Mouse (Mus musculus): ENCODE results near the gene Ubac2.

The Ubac2 gene

DNA sequence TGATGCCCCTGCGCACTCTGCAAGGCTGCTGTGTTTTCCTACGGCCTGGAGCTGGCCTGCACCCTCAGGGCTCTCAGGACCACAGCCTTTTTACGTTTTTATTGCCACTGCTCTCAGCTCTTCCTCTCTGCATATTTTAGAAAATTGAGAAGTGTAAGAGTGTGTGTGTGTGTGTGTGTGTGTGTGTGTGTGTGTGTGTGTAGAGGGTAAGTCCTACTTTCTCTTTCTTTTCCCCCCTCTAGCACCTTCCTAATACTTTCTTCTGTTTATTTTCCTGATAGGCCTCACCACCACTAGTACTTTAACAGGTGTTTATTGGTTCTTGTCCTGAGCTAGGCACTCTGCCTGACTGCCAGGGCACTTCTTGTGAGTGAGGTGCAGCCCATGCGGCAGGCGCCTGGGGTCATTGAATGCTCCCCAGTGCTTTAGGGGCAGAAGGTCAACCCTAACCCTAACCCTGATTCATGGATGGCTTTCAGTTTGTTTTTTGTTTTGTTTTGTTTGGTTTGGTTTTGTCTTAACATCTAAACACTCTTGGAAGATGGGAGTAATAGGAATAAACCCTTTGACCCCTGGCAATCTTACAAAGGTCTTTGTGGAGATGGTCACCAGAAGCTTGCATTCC lies 16.2 kb downstream of the Ubac2 start:
- no peak for DNase-seq (ENCODE audit: low read depth, low spot score)

DNA sequence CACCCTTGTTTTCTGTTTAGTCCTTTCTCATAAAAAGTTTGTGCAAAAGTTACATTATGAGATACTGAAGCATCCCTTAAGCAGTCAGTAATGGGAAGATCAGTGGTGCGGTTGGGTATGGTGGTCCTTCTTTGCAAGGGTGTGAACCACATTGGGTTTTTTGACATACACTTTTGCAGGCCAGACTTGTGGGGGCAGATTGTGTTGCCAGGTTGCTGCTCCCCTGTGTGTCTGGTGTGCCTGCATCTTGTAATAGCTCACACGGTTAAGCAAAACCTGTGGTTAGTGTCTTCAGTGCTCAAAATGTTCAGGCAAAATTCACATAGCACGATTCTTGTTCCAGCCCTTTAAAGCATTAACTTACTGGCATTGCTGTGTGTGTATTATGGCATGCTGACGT lies 16.9 kb downstream of the Ubac2 start:
- DNase-seq (ENCODE audit: low read depth, low spot score) = no peak

DNA sequence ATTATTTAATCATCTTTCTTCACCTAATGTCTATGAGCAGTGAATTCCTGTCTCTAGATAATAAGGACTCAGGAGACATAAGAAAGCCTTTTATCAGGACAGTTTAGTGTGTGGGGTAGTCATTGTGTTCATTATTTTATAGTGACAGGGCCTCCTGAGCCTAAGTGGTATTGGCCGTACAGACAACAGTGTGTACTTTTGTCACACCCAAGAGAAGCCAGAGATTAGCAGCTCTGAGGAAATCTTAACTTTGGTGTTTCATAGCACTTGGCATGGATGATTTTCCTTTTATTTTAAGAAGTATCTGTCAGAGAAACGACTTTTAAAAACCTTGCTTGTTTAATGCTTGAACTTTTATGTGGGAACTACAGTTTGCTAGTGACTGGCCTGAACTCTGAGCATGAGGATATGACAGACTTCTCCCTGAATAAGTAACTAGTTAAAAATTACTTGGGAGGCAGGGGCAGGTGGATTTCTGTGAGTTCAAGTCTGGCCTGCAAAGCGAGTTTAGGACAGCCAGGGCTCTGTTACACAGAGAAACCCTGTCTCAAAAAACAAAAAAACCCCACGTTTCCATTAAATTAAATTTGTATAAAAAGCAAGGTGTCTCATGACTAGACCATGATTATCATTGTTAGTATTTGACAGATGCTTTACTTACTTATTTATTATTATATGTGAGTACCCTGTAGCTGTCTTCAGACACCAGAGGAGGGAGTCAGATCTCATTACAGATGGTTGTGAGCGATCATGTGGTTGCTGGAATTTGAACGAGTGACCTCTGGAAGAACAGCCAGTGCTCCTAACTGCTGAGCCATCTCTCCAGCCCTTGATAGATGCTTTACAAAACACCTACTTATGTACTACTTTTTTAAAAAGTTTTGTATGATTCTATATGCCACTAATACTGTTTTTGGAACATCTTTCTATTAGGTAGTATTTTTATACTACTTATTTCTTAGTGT lies 18.0 kb downstream of the Ubac2 start:
- no peak for DNase-seq (ENCODE audit: low read depth, low spot score)

DNA sequence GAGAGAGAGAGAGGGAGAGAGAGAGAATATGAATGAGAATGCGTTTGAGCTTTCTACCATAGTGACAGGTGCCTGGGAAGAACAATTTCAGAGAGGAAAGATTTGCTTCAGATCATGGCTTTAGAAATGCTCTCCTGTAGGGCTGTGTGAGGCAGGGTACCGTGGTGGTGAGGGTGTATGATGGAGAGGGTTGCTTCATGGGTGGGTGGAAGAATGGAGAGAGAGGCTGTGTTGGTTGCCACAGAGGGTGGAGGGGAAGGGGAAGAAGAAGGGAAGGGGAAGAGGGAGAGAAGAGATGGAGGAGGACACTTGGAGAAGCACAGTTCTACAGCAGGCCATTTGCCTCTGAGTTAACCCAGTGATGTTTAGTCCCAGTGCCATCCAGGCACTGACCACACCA lies 19.4 kb downstream of the Ubac2 start:
- DNase-seq (ENCODE audit: low read depth, low spot score) = no peak

DNA sequence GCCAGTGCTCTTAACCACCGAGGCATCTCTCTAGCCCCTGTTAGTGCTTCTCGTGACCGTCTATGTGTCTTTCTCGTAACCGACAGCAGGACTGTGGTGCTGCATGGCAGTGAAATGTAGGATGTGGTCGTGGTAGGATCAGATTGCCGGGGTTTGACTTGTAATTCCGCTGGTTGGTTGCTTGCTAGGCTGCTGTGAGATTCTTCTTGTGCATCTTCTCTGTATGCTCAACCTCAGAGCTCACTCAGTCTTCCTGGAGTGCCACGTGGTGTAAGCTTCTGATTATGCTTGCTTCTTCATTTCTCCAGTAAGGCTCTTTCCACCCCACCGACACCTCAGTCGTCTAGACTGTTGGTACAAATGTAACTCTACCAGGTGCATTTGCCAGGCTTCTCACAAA lies 20.1 kb downstream of the Ubac2 start:
- no peak for DNase-seq (ENCODE audit: low read depth, low spot score)

DNA sequence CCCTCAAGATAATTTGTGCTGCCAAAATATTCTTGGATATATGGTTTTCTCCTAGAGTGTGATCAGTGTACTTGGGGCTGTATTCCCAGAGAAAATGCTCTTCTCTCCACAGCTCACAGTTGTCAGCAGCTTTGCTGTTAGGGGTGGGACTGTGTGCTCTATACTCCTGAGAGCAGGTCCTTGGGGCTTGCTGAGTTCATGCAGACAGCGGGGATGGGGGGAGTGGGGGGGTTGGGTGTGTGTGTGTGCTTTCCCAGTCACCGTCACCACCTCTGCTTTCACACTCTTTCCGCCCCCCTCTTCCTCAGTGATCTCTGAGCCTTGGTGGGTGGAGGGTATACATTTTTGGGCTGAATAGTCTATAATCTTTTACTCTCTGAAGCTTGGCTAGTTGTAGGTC lies 20.7 kb downstream of the Ubac2 start:
- DNase-seq (ENCODE audit: low read depth, low spot score) = no peak

DNA sequence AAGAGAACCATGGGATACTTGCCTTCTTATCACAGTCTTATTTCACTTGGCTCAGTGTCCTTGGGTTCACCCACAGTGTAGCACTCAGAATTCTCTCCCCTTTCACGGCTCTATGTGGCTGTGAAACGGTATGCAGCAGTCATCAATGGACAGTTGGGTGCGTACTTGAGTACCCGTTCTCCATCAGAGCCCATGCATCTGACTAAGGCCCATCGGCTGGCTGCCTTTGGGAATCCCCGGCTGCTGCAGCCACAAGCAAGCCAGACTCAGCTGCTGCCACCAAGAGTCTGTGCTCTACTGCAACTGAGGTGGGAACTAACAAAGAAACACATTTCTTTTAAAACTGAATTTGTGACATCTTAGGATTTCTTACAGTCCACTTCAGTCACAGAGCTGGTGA lies 23.1 kb downstream of the Ubac2 start:
- no peak for DNase-seq (ENCODE audit: low read depth, low spot score)

DNA sequence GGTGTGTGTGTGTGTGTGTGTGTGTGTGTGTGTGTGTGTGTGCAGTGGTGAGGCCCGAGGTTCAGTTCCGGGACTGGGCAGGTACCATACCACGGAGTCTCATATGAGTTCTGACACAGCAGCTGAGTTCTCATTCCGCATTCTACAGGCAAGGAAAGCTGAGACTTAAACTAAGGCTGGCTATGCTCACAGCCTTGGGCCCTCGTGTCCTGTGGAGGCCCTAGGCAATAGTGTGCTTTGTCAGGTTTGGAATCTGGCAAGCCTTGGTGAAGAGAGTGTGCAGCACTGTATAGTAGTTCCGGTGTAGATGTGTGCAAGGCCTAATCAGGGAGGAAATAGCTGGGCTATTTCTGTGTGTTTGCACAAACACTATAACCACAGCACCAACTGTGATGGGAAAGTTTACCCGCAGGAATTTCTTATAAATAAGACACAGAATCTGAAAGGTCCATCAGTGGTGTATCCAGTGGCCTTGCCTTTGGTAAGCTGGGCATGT lies 25.0 kb downstream of the Ubac2 start:
- DNase-seq (ENCODE audit: low read depth, low spot score) = no peak

DNA sequence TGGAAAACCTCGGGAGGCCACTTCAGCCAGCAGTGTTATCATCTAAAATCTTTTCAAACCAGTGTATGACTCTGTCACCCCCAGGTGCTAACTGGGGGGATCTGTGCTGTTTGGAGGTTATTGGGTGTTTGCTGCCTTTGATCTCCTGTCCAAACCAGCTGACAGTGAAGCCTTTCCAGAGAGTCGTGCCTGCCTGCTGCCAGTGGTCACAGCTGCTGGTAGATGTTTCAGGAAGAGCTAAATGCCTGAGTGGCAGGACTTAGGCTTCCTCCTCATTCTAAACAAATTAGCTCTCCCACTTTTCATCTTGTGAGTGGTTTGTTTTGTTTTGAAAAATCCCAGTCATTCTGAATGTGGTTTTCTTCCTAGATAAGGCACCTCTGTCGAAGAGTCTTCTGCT lies 26.3 kb downstream of the Ubac2 start:
- DNase-seq (ENCODE audit: low read depth, low spot score) = no peak

DNA sequence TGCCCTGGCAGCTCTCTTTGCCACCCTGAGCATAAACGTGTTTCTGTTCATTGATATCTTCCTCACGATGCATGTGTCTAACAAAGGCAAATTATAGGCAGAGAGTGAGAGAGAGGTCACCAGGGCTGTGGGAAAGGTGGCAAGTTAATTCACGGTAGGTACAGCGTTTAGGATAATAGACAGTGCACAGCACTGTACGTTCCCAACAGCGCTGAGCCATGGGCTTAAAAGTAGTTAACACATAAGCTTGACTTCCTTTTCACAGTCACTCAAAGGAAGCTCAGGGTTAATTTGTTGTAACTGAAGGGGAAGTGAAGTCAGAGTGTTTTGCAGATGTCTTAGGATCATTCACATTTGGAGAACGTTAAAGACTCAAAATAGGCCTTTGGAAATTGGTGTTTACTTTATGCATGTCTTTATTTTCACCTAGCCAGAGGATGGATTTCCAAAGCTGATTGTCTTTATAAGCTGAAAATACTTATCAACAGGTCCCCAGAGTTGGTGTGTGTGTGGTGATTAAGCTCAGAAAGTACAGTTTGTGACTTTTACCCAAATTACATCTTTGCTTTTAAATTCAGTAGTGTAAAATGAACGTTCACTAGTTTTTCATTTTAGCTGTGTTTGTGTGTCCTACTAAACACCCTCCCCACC lies 28.0 kb downstream of the Ubac2 start:
- DNase-seq (ENCODE audit: low read depth, low spot score) = no peak

DNA sequence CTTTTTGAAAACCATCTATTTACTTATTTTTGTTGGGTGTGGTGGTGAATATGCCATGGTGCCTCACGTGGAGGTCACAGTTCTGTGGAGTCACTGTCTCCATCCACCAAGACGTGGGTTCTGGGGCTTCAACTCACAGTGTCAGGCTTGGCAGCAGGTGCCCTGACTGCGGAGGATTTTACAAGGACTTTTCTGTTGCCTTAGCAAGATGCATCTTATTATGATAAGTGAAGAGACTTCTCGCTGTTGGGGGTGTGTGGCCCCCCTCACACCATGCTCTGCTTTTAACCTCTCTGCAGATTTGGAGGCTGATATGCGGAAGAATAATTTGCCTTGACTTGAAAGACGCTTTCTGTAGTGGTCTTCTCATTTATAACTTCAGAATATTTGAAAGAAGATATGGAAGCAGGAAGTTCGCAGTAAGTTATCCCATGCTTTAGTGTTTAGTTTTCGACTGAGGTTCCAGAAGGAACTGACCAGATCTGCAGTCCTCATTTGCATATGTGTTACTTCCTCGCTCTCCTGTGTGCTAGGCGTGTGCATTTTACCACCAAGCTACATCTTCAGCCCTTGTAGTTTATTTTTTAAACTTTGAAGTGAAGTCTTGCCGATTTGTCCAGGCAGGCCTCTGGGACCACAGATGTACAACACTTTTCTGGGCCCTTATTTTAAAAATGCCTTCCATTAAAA lies 28.7 kb downstream of the Ubac2 start:
- no peak for DNase-seq (ENCODE audit: low read depth, low spot score)

DNA sequence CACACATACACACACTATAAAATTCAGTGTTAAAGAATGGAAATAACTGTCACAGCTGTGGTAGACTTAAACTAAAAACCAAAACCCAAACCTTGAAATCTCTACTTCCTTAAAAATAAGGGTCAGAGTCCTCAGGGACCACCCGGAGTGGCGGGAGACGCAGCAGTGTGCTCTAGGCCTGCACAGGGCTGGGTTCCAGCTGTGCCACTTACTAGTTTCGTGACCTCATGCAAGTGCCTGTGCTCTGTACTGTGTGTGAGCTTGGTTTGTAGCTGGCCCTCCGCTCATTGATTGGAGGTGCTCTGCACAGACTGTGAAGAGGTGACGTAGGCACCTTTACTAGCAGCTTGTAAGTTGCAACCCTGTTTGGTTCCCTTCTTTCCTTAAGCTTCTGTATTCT lies 31.4 kb downstream of the Ubac2 start:
- no peak for DNase-seq (ENCODE audit: low read depth, low spot score)

DNA sequence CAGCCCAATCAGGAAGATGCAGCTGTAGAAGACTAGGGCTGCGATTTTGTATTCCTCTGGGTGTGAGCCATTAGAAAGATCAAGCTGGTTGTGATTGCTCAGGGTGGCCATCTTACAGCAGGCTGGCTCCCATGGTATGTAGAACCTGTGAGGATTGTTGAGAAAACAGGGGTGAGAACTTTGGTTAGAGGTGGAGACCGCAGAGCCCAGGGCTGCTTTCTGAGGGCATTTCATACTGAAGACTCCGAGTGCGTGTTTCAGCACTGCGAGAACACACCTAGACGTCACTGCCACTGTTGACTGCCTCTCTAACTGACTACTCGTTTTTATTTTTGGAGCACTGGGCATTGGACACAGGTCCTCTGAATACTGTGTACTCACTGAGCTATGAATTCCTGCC lies 34.1 kb downstream of the Ubac2 start:
- no peak for DNase-seq (ENCODE audit: low read depth, low spot score)

DNA sequence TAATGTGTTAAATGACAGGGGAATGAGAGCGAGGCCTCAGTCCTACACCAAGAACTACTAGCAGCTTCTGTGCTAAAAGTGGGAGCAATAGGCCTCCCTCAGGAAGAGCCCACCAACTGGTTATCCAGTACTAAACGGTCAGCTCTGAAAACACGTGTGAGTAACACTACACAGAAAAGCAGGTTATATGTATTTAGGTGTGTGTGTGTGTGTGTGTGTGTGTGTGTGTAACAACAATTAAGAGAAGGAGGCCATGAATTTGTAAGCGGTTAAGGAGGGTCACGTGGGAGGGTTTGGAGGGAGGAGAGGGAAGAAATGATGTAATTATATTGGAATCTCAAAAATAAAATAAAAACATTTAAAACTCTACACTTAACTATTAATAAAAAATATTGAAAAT lies 36.7 kb downstream of the Ubac2 start:
- no peak for DNase-seq (ENCODE audit: low read depth, low spot score)

DNA sequence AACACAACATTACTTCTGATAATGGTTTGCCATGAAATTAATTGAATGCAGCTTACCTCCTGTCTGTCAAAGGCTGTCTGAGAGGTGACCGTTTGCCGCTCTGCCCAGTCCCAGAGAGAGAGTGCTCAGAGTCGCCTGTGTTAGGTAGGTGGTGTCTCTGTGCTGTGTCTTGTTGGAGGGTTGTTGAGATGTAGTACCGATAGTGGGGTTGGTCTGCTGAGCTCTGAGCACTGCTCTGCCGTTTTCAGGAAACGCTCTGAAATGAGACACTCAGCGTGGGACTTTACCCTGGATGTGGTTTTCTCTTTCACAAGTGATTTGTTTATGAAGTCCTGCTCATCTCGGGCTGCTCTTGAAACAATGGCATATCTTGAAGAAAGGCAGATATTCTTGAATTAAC lies 37.2 kb downstream of the Ubac2 start, which contains the start of gene Gpr18:
Gpr18 (minus strand) TSS at position 161 of the 400 bp plus-strand sequence.
- no peak for DNase-seq (ENCODE audit: low read depth, low spot score)

DNA sequence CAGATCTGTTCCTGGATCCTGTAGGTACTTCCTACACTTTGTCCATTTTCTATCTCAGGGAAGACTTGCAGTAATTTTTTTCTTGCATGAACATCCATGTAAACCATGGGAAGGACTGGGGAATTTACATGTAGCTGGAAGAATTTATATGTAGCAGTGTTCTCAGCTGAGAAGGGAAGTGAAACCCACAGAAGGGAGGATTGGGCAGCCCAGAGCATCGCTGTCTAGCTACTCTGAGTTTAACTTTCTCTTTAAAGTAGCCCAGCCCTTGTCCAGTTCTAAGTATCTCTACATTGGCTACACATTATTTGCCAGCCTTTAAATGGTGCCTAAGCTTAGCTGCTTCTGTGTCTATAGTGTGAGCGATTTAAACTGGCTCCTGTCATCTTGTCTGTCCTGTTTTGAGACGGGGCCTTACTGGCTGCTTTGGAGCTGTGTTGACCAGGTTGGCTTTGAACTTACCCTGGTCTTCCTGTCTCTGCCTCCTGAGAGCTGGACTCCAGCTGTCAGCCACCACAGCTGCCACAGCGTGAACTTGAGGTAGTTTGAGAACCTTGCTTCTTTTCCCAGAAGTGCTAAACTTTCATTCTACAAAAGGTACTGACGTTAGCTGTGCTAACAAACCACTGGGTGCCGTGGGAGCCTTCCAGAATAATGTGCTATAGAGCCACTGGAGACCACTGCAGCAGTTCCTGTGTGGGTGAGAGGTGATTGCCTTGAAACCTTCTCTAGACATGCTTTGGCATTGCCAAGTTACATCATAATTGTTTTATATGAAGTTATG lies 38.1 kb downstream of the Ubac2 start:
- no peak for DNase-seq (ENCODE audit: low read depth, low spot score)

DNA sequence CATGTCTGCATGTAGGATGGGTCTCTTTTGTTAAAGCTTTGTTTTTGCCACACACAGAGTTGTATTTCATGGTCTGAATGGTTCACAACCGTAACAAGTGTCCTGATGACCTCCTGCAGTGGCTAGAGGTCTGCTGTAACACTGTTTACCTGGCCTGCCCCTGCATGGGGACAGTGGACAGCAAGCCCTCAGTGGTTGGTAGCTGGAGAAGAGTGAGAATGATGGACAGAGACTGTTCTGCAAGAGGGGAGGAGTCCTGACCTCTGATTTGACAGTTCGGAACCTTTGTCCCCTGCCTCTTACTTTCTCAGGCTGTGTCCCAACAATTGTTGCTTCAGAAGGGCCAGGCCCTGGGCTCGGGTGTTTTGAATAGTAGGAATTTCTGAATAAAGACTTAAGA lies 39.8 kb downstream of the Ubac2 start:
- no peak for DNase-seq (ENCODE audit: low read depth, low spot score)

DNA sequence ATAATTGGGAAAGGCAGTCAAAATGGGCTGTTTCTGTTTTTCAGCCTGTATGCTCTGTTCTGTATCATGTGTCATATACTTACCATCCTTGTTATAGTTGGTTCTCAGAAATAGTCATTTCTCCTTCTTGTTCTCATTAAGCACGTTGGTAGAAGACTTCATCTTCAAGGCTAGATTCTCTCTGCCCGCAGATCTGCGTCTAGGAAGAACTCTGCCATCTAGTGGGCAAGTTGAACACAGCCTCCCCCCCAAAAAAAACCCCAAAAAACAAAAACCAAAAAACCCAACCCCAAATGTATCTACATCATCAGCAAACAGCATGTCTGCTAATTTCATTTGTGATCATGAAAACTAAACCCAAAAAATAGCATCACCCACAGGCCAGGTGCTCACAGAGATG lies 41.3 kb downstream of the Ubac2 start:
- no peak for DNase-seq (ENCODE audit: low read depth, low spot score)

DNA sequence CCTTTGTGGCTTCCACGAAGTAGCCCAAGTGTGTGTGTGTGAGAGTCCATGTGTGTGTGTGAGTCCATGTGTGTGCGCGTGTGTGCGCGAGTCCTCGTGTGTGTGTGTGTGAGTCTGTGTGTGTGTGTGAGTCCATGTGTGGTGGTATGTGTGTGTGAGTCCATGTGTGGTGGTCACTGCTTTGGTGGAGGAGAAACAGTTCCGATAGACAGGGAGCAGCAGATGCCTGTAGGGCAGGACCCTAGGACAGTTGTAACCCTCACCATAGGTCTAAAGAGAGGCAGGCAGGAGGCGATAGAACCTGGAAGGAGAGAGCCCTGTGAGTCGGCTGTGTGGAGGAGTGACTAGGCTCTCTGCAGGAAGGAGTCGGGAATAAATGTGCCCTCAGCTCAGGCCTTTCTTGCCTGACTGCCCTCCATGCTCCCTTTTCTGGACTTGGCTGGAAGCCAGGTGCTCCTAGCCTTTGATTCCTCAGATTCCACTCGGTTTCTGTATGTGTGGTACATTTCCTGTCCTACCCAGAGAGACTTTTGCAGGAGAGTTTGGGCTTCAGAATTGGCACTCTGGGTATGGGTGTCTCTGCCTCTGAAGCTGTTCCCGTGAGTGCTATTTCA lies 42.2 kb downstream of the Ubac2 start:
- DNase-seq (ENCODE audit: low read depth, low spot score) = peak; percentile 9

DNA sequence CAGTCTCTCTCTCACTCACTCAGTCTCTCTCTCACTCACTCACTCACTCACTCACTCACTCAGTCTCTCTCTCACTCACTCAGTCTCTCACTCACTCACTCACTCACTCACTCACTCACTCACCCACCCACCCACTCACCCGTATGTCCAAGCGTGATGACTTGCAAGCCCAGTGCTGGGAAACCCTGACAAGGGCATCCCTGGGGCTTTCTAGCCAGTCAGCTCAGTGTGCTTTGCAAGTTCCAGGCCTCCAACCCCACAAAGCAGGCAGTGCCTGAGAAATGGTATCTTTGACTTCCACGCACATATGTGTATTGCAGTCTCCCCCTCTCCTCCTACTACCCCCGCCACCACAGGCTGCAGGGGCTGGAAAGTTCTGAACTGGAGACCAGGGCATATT lies 43.6 kb downstream of the Ubac2 start:
- DNase-seq (ENCODE audit: low read depth, low spot score) = no peak

DNA sequence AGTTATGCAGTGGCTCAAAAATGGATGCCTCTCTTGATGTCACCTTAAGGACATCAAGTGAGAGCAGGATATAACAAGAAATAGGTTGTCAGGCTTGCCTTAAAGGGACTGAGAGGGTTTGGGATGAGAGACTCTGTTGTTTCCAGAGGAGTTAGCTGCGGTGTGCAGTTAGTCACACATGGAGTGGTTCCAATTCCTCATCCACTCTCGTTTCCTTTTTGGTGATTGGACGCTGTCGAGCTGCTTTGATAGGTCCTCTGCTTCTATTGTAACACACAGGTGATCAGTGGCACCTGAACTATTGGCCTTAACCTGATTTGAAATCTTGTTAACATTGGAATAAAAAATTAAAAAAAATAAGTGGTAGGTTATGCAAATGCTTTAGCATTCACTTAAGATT lies 44.3 kb downstream of the Ubac2 start:
- no peak for DNase-seq (ENCODE audit: low read depth, low spot score)
